Mouse (Mus musculus) olfactory bulb, adult 2 months (tissue): ENCODE data around the gene Zwilch. TPM values are rescaled to one million over a fixed set of nuclear protein-coding genes. Genes with fewer than 3 reads are reported as not detected.
A peak's percentile ranks its signal among the peaks of the same experiment; 100 is the strongest.

Experiments
- H3K27ac ChIP-seq: fragments of 200-500 bp; 2 replicates; pipeline ENCODE4 v1.5.1; 2012; ENCODE audit warnings: low read depth, low read length; ENCODE audit not compliant: insufficient read depth
- H3K4me1 ChIP-seq: fragments of 200-500 bp; 2 replicates; pipeline ENCODE4 v1.6.1; 2012; ENCODE audit warnings: low read length; ENCODE audit not compliant: control insufficient read depth, insufficient read depth
- H3K4me3 ChIP-seq: fragments of 200-500 bp; 2 replicates; pipeline ENCODE4 v1.5.1; 2012; ENCODE audit warnings: mild to moderate bottlenecking, low read depth, low read length, moderate library complexity; ENCODE audit not compliant: insufficient read depth
- CTCF ChIP-seq: fragments of 200-500 bp; IDR thresholded peaks from 2 replicates; pipeline ENCODE4 v1.5.1; 2012; ENCODE audit warnings: low read depth, mild to moderate bottlenecking, low read length, moderate library complexity; ENCODE audit not compliant: insufficient read depth
- POLR2A ChIP-seq: fragments of 200-500 bp; IDR thresholded peaks from 2 replicates; pipeline ENCODE4 v1.6.1; 2012; ENCODE audit warnings: mild to moderate bottlenecking, low read depth, low read length, moderate library complexity; ENCODE audit not compliant: insufficient read depth
- WGBS: fragments of 180-500 bp; shearing (Covaris S2); methylation state at CpG from one replicate; pipeline ENCODE4 v1.1.7; 2018; 5-methylcytosine and 5-hydroxymethylcytosine counted together
- polyA plus RNA-seq: library from polyadenylated mRNA; stranded (reverse); fragments of >200 nt; gene quantifications from 2 replicates; pipeline ENCODE4 v1.2.4, GENCODE M21; 2012; ENCODE audit warnings: low replicate concordance; ENCODE audit not compliant: missing spikeins, insufficient read depth, insufficient read length

The Zwilch gene
- polyA plus RNA-seq, 1 experiment = not detected

GRCm38 (mm10) chr9:64089004-64089403 is 83.9 kb downstream of the Zwilch start:
- WGBS = 71% methylated on average over 12 of the region's 12 CpGs
- H3K4me3 ChIP-seq = no peak overlapping the region
- no peak for TF ChIP-seq CTCF
- TF ChIP-seq POLR2A = no peak
- peaks cover 10% of the 10 kb centered on the region for H3K4me1 ChIP-seq
- no peak overlapping the region for H3K27ac ChIP-seq

- H3K27ac ChIP-seq = no peak overlapping the region
- 94% methylated on average over 7 of the region's 7 CpGs for WGBS
- no peak overlapping the region for H3K4me3 ChIP-seq
- peaks cover 9% of the 10 kb centered on the region for H3K4me1 ChIP-seq
- no peak for TF ChIP-seq CTCF
- no peak for TF ChIP-seq POLR2A
Measured at GRCm38 (mm10) chr9:64088346-64088745, 84.6 kb downstream of the Zwilch start.

DNA sequence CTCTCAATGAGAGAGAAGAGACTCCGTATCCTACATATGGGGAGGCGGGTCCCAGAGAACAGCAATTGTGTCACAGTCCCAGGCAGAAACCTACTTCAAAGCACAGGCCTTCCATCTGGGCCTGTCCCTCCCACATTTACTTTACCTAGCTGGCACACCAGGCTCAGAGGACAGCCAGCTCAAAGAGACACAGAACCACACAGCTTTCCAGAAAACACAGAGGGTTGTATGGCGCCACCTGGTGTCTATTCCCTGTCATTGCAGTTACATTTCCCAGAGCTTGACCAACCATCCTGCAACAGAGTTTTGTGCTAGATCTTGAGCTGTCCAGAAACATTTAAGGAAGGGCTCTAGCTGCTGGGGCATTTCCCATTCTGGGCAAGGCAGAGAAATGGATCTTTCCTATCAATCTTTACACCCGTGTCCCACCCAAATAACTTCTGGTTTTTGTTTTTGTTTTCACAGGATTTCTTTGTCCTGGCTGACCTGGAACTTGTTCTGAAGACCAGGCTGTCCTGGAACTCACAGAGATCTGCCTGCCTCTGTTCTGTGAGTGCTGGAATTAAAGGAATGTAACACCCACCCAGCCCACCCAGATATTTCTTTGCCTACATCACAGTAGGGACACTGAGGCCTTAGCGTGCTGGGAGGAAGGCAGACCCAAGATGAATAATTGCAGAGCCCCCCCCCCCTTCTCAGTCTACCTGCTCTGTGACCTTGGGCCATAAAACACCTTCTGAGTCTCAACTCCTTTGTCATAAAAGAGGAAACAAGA is 85.3 kb downstream of the Zwilch start:
- Histone ChIP-seq H3K4me1 (peaks cover 9% of the 10 kb centered on the region), H3K4me3 (no peak overlapping the region), H3K27ac (no peak overlapping the region)
- TF ChIP-seq POLR2A (no peak), CTCF (peak; percentile 48; the same call in 1 of the 2 replicates)
- WGBS = 58% methylated on average over 5 of the region's 5 CpGs

Other genes with a start within 250 kb of the Zwilch start
- not detected in 2 replicates for gene Smad6, start 151.0 kb downstream of the Zwilch start, polyA plus RNA-seq
- gene Lctl, start 56.0 kb downstream of the Zwilch start, polyA plus RNA-seq = not detected in 2 replicates
- gene Rpl4, start 271 bp upstream of the Zwilch start, polyA plus RNA-seq = 468 TPM in 1 of 2 replicates, not detected in the other
- not detected in 2 replicates for gene Snapc5, start 6.2 kb upstream of the Zwilch start, polyA plus RNA-seq
- gene Uchl4, start 62.1 kb upstream of the Zwilch start, polyA plus RNA-seq = not detected in 2 replicates
- 126 and 566 TPM in 2 replicates for gene Map2k1, start 80.5 kb upstream of the Zwilch start, polyA plus RNA-seq
- not detected in 2 replicates for gene Tipin, start 108.5 kb upstream of the Zwilch start, polyA plus RNA-seq
- not detected in 2 replicates for gene Dis3l, start 168.2 kb upstream of the Zwilch start, polyA plus RNA-seq
- gene Megf11, start 212.5 kb upstream of the Zwilch start, polyA plus RNA-seq = not detected in 2 replicates